Mouse (Mus musculus) CH12.LX (cell line): ENCODE data around the gene Tmem170. TPM values are rescaled to one million over a fixed set of nuclear protein-coding genes. Genes with fewer than 3 reads are reported as not detected.

ENCODE experiments used
- DNase-seq: peaks from one replicate; pipeline ENCODE4 v3.0.0-alpha.2; 2013; ENCODE audit errors: extremely low read depth
- H3K27ac ChIP-seq: 2 replicates; pipeline ENCODE4 v1.5.1; 2012; ENCODE audit warnings: low read depth, mild to moderate bottlenecking, control low read depth, moderate library complexity; ENCODE audit not compliant: insufficient read depth
- H3K27me3 ChIP-seq: replicated peaks from 2 replicates; pipeline ENCODE3; 2012; ENCODE audit warnings: inconsistent platforms
- H3K36me3 ChIP-seq, 2 experiments: replicated peaks in 1 of 2; 2 replicates each; pipeline versions ENCODE3 to v1.6.1; 2012; ENCODE audit warnings: inconsistent platforms in 1 of 2, low read length in 1 of 2, mild to moderate bottlenecking in 1 of 2, mixed read lengths in 1 of 2, moderate library complexity in 1 of 2; ENCODE audit not compliant: control insufficient read depth in 1 of 2, insufficient read depth in 1 of 2
- H3K4me1 ChIP-seq, 2 experiments: 2 replicates each; pipeline ENCODE4 v1.6.1; 2012; ENCODE audit warnings: inconsistent platforms in 1 of 2, moderate library complexity in 1 of 2; ENCODE audit not compliant: insufficient read depth in 2 of 2, control insufficient read depth in 1 of 2
- H3K4me2 ChIP-seq: 2 replicates; pipeline ENCODE4 v1.6.1; 2012; ENCODE audit warnings: low read depth, mild to moderate bottlenecking, control low read depth; ENCODE audit not compliant: poor library complexity, insufficient read depth, severe bottlenecking
- H3K4me3 ChIP-seq, 3 experiments: fragments of 150-350 bp in 1 of 3; sonication (generic) in 1 of 3; replicated peaks in 1 of 3; 2 replicates each; pipeline versions ENCODE3 to v1.5.1; 2011 to 2012; ENCODE audit warnings: low read depth in 2 of 3, low read length in 2 of 3, mild to moderate bottlenecking in 2 of 3, moderate library complexity in 2 of 3, control low read depth in 1 of 3, improper control_type of control experiment in 1 of 3, inconsistent platforms in 1 of 3, mixed read lengths in 1 of 3; ENCODE audit not compliant: poor library complexity in 1 of 3
- H3K79me2 ChIP-seq: replicated peaks from 2 replicates; pipeline ENCODE4 v1.6.1; 2012; ENCODE audit warnings: mild to moderate bottlenecking, moderate library complexity; ENCODE audit not compliant: control insufficient read depth, poor library complexity, insufficient read depth, severe bottlenecking; ENCODE audit errors: extremely low read depth
- H3K9ac ChIP-seq: 2 replicates; pipeline ENCODE4 v1.6.1; 2012; ENCODE audit warnings: low read depth, mild to moderate bottlenecking, control low read depth, moderate library complexity; ENCODE audit not compliant: insufficient read depth
- H3K9me3 ChIP-seq: replicated peaks from 2 replicates; pipeline ENCODE3; 2012; ENCODE audit warnings: low read length, inconsistent platforms, mixed read lengths
- BHLHE40 ChIP-seq: IDR thresholded peaks from 2 replicates; pipeline ENCODE4 v1.6.1; 2011; ENCODE audit warnings: mild to moderate bottlenecking, low read depth, low read length, improper control_type of control experiment
- GABPA ChIP-seq: IDR thresholded peaks from 2 replicates; pipeline ENCODE4 v1.6.1; 2012; ENCODE audit warnings: low read depth, low read length, improper control_type of control experiment, inconsistent platforms; ENCODE audit not compliant: insufficient replicate concordance
- MAX ChIP-seq: IDR thresholded peaks from 2 replicates; pipeline ENCODE4 v1.6.1; 2011; ENCODE audit warnings: low read length, improper control_type of control experiment
- MXI1 ChIP-seq: IDR thresholded peaks from 2 replicates; pipeline ENCODE4 v1.6.1; 2011; ENCODE audit warnings: mild to moderate bottlenecking, low read depth, low read length, improper control_type of control experiment
- POLR2A ChIP-seq: IDR thresholded peaks from 2 replicates; pipeline ENCODE4 v1.6.1; 2011; ENCODE audit warnings: low read depth, mild to moderate bottlenecking, improper control_type of control experiment, low read length
- SIN3A ChIP-seq: IDR thresholded peaks from 2 replicates; pipeline ENCODE4 v1.6.1; 2012; ENCODE audit warnings: low read length, improper control_type of control experiment, inconsistent platforms
- dilution Hi-C: fragments of 300-500 bp; cut with MboI; formaldehyde crosslinking; loops from 2 replicates; pipeline ENCODE4 v1.14.3; 2020; ENCODE audit warnings: low sequenced_read_pairs; ENCODE audit not compliant: extremely low pct_unique_long_range_greater_than_20kb, extremely low pct_ligation_motif_present
- in situ Hi-C: fragments of 300-500 bp; cut with MboI; formaldehyde crosslinking; loops from 3 replicates; pipeline ENCODE4 v1.14.3; 2019; ENCODE audit warnings: low sequenced_read_pairs, low pct_ligation_motif_present, low pct_unique_long_range_greater_than_20kb, mixed read lengths
- polyA plus RNA-seq: library from polyadenylated mRNA; unstranded; fragments of >175 nt; gene quantifications from 2 replicates; pipeline ENCODE4 v1.2.1, GENCODE M21; 2012; ENCODE audit warnings: low read depth; ENCODE audit not compliant: insufficient read length
- total RNA-seq, 2 experiments: library from RNA; depleted of rRNA; stranded (reverse); fragments of 300-350 nt in 1 of 2; fragments of >200 nt in 1 of 2; gene quantifications; 2 replicates each; pipeline ENCODE4 v1.2.3; 2012 to 2014

Gene Tmem170
- total and polyA plus RNA-seq, 3 experiments: 1.6 to 2.5 (median 2.4) TPM

- H3K9ac ChIP-seq: no peak overlapping the region
- peaks cover 22 to 78% of the 10 kb centered on the region in 2 experiments for H3K36me3 ChIP-seq
- dilution Hi-C loops: no loop called here
- no peaks in the 10 kb centered on the region for H3K27me3 ChIP-seq
- H3K79me2 ChIP-seq: no peaks in the 10 kb centered on the region
- H3K4me1 ChIP-seq: 0 out of 4 replicates have a peak, but pooled peaks cover 0 to 4% of the 10 kb centered on the region in 2 experiments
- no peak overlapping the region for H3K4me2 ChIP-seq
- in situ Hi-C loops: no loop called here
- peaks cover 3% of the 10 kb centered on the region for H3K9me3 ChIP-seq
- no peak overlapping the region for H3K4me3 ChIP-seq
- TF ChIP-seq GABPA (no peak), MAX (no peak), BHLHE40 (peak; percentile 88), SIN3A (no peak), POLR2A (no peak), MXI1 (no peak)
- no peak overlapping the region for H3K27ac ChIP-seq
- DNase-seq: no peak
Measured at GRCm38 (mm10) chr8:111813818-111814217, 62.7 kb downstream of the Tmem170 start.

Other genes with a start within 250 kb of the Tmem170 start
- 0.08 TPM in 1 of 2 replicates, not detected in the other for gene Ldhd, start 246.4 kb downstream of the Tmem170 start, total RNA-seq (2012; rRNA removed)
- gene Ldhd, start 246.4 kb downstream of the Tmem170 start, total RNA-seq (2014; rRNA removed): not detected in 2 replicates
- not detected in 2 replicates for gene Ldhd, start 246.4 kb downstream of the Tmem170 start, polyA plus RNA-seq
- gene Zfp1, start 233.3 kb downstream of the Tmem170 start, total RNA-seq (2012; rRNA removed): 8.0 and 9.2 TPM in 2 replicates
- 14.9 and 16.7 TPM in 2 replicates for gene Zfp1, start 233.3 kb downstream of the Tmem170 start, total RNA-seq (2014; rRNA removed)
- gene Zfp1, start 233.3 kb downstream of the Tmem170 start, polyA plus RNA-seq: 14.5 and 15.4 TPM in 2 replicates
- not detected in 2 replicates for gene Ctrb1, start 185.7 kb downstream of the Tmem170 start, total RNA-seq (2012; rRNA removed)
- gene Ctrb1, start 185.7 kb downstream of the Tmem170 start, total RNA-seq (2014; rRNA removed): not detected in 2 replicates
- gene Ctrb1, start 185.7 kb downstream of the Tmem170 start, polyA plus RNA-seq: not detected in 2 replicates
- gene Bcar1, start 132.9 kb downstream of the Tmem170 start, total RNA-seq (2012; rRNA removed): 1.2 and 2.1 TPM in 2 replicates
- 0.74 and 0.97 TPM in 2 replicates for gene Bcar1, start 132.9 kb downstream of the Tmem170 start, total RNA-seq (2014; rRNA removed)
- 1.2 and 1.5 TPM in 2 replicates for gene Bcar1, start 132.9 kb downstream of the Tmem170 start, polyA plus RNA-seq
- gene Cfdp1, start 22.5 kb downstream of the Tmem170 start, total RNA-seq (2012; rRNA removed): 113 and 131 TPM in 2 replicates
- 169 and 199 TPM in 2 replicates for gene Cfdp1, start 22.5 kb downstream of the Tmem170 start, total RNA-seq (2014; rRNA removed)
- 210 and 286 TPM in 2 replicates for gene Cfdp1, start 22.5 kb downstream of the Tmem170 start, polyA plus RNA-seq
- not detected in 2 replicates for gene Chst5, start 33.7 kb upstream of the Tmem170 start, total RNA-seq (2012; rRNA removed)
- not detected in 2 replicates for gene Chst5, start 33.7 kb upstream of the Tmem170 start, total RNA-seq (2014; rRNA removed)
- gene Chst5, start 33.7 kb upstream of the Tmem170 start, polyA plus RNA-seq: not detected in 2 replicates
- 2.1 and 3.6 TPM in 2 replicates for gene Tmem231, start 57.1 kb upstream of the Tmem170 start, total RNA-seq (2012; rRNA removed)
- gene Tmem231, start 57.1 kb upstream of the Tmem170 start, total RNA-seq (2014; rRNA removed): 3.1 and 3.5 TPM in 2 replicates
- 3.7 and 4.3 TPM in 2 replicates for gene Tmem231, start 57.1 kb upstream of the Tmem170 start, polyA plus RNA-seq
- gene Gabarapl2, start 64.0 kb upstream of the Tmem170 start, total RNA-seq (2012; rRNA removed): 29.8 and 30.6 TPM in 2 replicates
- 49.4 and 61.0 TPM in 2 replicates for gene Gabarapl2, start 64.0 kb upstream of the Tmem170 start, total RNA-seq (2014; rRNA removed)
- gene Gabarapl2, start 64.0 kb upstream of the Tmem170 start, polyA plus RNA-seq: 39.3 and 42.1 TPM in 2 replicates
- gene Adat1, start 115.6 kb upstream of the Tmem170 start, total RNA-seq (2012; rRNA removed): 7.6 and 8.1 TPM in 2 replicates
- gene Adat1, start 115.6 kb upstream of the Tmem170 start, total RNA-seq (2014; rRNA removed): 5.0 and 5.4 TPM in 2 replicates
- 8.2 and 8.7 TPM in 2 replicates for gene Adat1, start 115.6 kb upstream of the Tmem170 start, polyA plus RNA-seq
- gene Kars, start 134.6 kb upstream of the Tmem170 start, total RNA-seq (2012; rRNA removed): 304 and 324 TPM in 2 replicates
- gene Kars, start 134.6 kb upstream of the Tmem170 start, total RNA-seq (2014; rRNA removed): 257 TPM in 2 replicates
- gene Kars, start 134.6 kb upstream of the Tmem170 start, polyA plus RNA-seq: 373 and 400 TPM in 2 replicates
- 8.1 and 9.4 TPM in 2 replicates for gene Terf2ip, start 134.6 kb upstream of the Tmem170 start, total RNA-seq (2012; rRNA removed)
- gene Terf2ip, start 134.6 kb upstream of the Tmem170 start, total RNA-seq (2014; rRNA removed): 12.0 and 12.4 TPM in 2 replicates
- 11.7 and 13.7 TPM in 2 replicates for gene Terf2ip, start 134.6 kb upstream of the Tmem170 start, polyA plus RNA-seq
- 0.42 TPM in 1 of 2 replicates, not detected in the other for gene Gm6793, start 138.3 kb upstream of the Tmem170 start, total RNA-seq (2012; rRNA removed)
- gene Gm6793, start 138.3 kb upstream of the Tmem170 start, total RNA-seq (2014; rRNA removed): 0.22 TPM in 1 of 2 replicates, not detected in the other
- 0.27 and 0.90 TPM in 2 replicates for gene Gm6793, start 138.3 kb upstream of the Tmem170 start, polyA plus RNA-seq